Mouse (Mus musculus): Measurements from ENCODE around the gene Egr2.
A peak's percentile ranks its signal among the peaks of the same experiment; 100 is the strongest.

Egr2 gene

GRCm38 (mm10) chr10:67535256-67535655 is at the start of gene Egr2:
Gene Egr2, plus strand, starts transcription at chr10:67535475.
- DNase-seq (ENCODE audit: low read depth, low spot score): peak; percentile 51

- DNase-seq (ENCODE audit: low read depth, low spot score): no peak
These were observed 47.8 kb upstream of the Egr2 start for GRCm38 (mm10) chr10:67487496-67487895.

- DNase-seq (ENCODE audit: low read depth, low spot score): no peak
These were observed 45.4 kb upstream of the Egr2 start for GRCm38 (mm10) chr10:67489836-67490235.

GRCm38 (mm10) chr10:67490632-67491031 is 44.6 kb upstream of the Egr2 start:
- no peak for DNase-seq (ENCODE audit: low read depth, low spot score)

GRCm38 (mm10) chr10:67492161-67492571 is 43.1 kb upstream of the Egr2 start:
- DNase-seq (ENCODE audit: low read depth, low spot score): no peak

GRCm38 (mm10) chr10:67493556-67493955 is 41.7 kb upstream of the Egr2 start:
- DNase-seq (ENCODE audit: low read depth, low spot score): no peak

GRCm38 (mm10) chr10:67497144-67497892 is 38.0 kb upstream of the Egr2 start:
- no peak for DNase-seq (ENCODE audit: low read depth, low spot score)

- DNase-seq (ENCODE audit: low read depth, low spot score): no peak
These were observed 37.3 kb upstream of the Egr2 start for GRCm38 (mm10) chr10:67497951-67498350.

- DNase-seq (ENCODE audit: low read depth, low spot score): no peak
These were observed 31.8 kb upstream of the Egr2 start for GRCm38 (mm10) chr10:67503320-67503995.

GRCm38 (mm10) chr10:67504046-67504445 is 31.2 kb upstream of the Egr2 start:
- no peak for DNase-seq (ENCODE audit: low read depth, low spot score)

GRCm38 (mm10) chr10:67505248-67505647 is 30.0 kb upstream of the Egr2 start:
- no peak for DNase-seq (ENCODE audit: low read depth, low spot score)

GRCm38 (mm10) chr10:67512211-67512610 is 23.1 kb upstream of the Egr2 start:
- no peak for DNase-seq (ENCODE audit: low read depth, low spot score)

- DNase-seq (ENCODE audit: low read depth, low spot score): no peak
These were observed 22.4 kb upstream of the Egr2 start for GRCm38 (mm10) chr10:67512871-67513270.

GRCm38 (mm10) chr10:67518733-67519132 is 16.5 kb upstream of the Egr2 start:
- DNase-seq (ENCODE audit: low read depth, low spot score): no peak

- no peak for DNase-seq (ENCODE audit: low read depth, low spot score)
These were observed 11.1 kb upstream of the Egr2 start for GRCm38 (mm10) chr10:67524130-67524529.

GRCm38 (mm10) chr10:67524694-67525093 is 10.6 kb upstream of the Egr2 start:
- no peak for DNase-seq (ENCODE audit: low read depth, low spot score)

- DNase-seq (ENCODE audit: low read depth, low spot score): peak; percentile 30
These were observed 8.8 kb upstream of the Egr2 start for GRCm38 (mm10) chr10:67526435-67526834.

GRCm38 (mm10) chr10:67529769-67530168 is 5.5 kb upstream of the Egr2 start:
- DNase-seq (ENCODE audit: low read depth, low spot score): no peak

- DNase-seq (ENCODE audit: low read depth, low spot score): peak; percentile 92
These were observed 697 bp downstream of the Egr2 start for GRCm38 (mm10) chr10:67535972-67536371.

- peak; percentile 60 for DNase-seq (ENCODE audit: low read depth, low spot score)
These were observed 1.4 kb downstream of the Egr2 start for GRCm38 (mm10) chr10:67536621-67537141.

GRCm38 (mm10) chr10:67537151-67537994 is 2.1 kb downstream of the Egr2 start:
- peak; percentile 94 for DNase-seq (ENCODE audit: low read depth, low spot score)

- DNase-seq (ENCODE audit: low read depth, low spot score): peak; percentile 33
These were observed 2.8 kb downstream of the Egr2 start for GRCm38 (mm10) chr10:67538106-67538505.
